Mouse (Mus musculus): ENCODE data around the gene Psmc5.

- TF ChIP-seq CTCF (IDR thresholded peaks at IDR 0.05; ENCODE audit: extremely low read depth, insufficient read length, insufficient replicate concordance, low read depth, low read length) (no peak), POLR2A (IDR thresholded peaks at IDR 0.05; ENCODE audit: low read depth, low read length) (no peak)
Observed at GRCm38 (mm10) chr11:106307432-106307831, 51.5 kb downstream of the Psmc5 start.
